Mouse (Mus musculus): ENCODE results near the gene Foxd1. TPM values are rescaled to one million over a fixed set of nuclear protein-coding genes. Genes with fewer than 3 reads are reported as not detected.

The Foxd1 gene
- polyA plus RNA-seq (2012; rRNA removed) (0.89 and 1.0 TPM in 2 replicates), polyA plus RNA-seq (2014; fragmentation: Nextera tagmentation; extraction: Ambion mirVana) (0.32 and 0.46 TPM in 2 replicates)

DNA sequence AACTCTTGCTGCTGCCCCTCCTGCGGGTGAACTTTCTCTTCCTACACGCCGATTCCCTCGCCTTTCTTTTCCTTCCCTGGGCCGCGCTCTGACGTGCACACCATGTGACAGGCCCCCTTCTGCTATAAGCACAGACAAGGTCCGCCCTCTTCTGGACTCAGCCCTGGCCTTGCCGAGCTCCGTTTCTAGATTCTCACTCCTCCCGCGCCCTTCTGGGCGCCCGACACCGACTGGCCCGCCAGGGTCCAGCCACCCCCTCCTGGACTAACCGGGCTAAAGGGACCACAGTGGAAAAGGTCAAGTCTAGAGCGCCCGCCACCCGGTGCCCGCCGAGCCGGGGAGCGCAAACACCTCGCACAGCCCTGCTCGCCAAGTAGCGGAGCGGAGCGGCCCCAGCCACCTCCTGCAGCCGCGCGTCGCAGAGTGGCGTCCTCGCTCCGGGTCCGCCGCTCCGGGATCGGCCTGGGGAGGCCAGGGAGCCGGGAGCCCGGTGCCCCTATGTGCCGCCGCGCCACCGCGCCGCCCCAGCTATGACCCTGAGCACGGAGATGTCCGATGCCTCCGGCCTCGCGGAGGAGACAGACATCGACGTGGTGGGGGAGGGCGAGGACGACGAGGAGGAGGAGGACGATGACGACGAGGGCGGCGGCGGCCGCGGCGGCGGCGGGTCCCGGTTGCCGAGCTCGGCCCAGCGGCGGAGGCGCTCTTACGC lies at the start of gene Foxd1:
TSS of gene Foxd1 (plus strand) at position 153 of the 712 bp plus-strand sequence.
- H3K9ac ChIP-seq (ENCODE audit: low read depth, low read length, severe bottlenecking): peak within 1 kb of the TSS; percentile 45
- no peaks in the 10 kb centered on the region for H3K9me3 ChIP-seq (ENCODE audit: control insufficient read depth, low read length)
- H3K36me3 ChIP-seq (ENCODE audit: control insufficient read depth, insufficient read depth, low read length): no peaks in the 10 kb centered on the region
- under 1% methylated on average over 29 of the region's 76 CpGs for WGBS
- no peak for TF ChIP-seq POLR2A (IDR thresholded peaks at IDR 0.05; ENCODE audit: borderline replicate concordance, extremely low read depth, insufficient read depth, insufficient read length)
- H3K4me1 ChIP-seq (ENCODE audit: control insufficient read depth, insufficient read depth, low read length): peaks cover 5% of the 10 kb centered on the region; the same call in 1 of the 2 replicates
- DNase-seq (ENCODE audit: low spot score) (no peak), ATAC-seq (ENCODE audit: low FRiP score, low read depth) (peak; percentile 88)
- peak within 1 kb of the TSS; percentile 46 for H3K4me3 ChIP-seq (replicated peaks; ENCODE audit: low read length)
- peak within 1 kb of the TSS; percentile 80 for H3K4me2 ChIP-seq (replicated peaks; ENCODE audit: low read depth, low read length, severe bottlenecking)
- H3K27me3 ChIP-seq (ENCODE audit: control insufficient read depth, insufficient read depth, low read length): peaks cover 86% of the 10 kb centered on the region
- H3K27ac ChIP-seq (replicated peaks; ENCODE audit: low read depth, low read length): no peak within 1 kb of the TSS

GRCm38 (mm10) chr13:98305257-98305656 lies 48.8 kb upstream of the Foxd1 start:
- ATAC-seq (ENCODE audit: low FRiP score, low read depth) (no peak), DNase-seq (ENCODE audit: low spot score) (no peak)
- Histone ChIP-seq H3K4me3 (replicated peaks; ENCODE audit: low read length) (no peak overlapping the region), H3K36me3 (ENCODE audit: control insufficient read depth, insufficient read depth, low read length) (peaks cover 27% of the 10 kb centered on the region), H3K9ac (ENCODE audit: low read depth, low read length, severe bottlenecking) (no peak overlapping the region), H3K4me2 (replicated peaks; ENCODE audit: low read depth, low read length, severe bottlenecking) (no peak overlapping the region), H3K9me3 (ENCODE audit: control insufficient read depth, low read length) (no peaks in the 10 kb centered on the region), H3K27ac (replicated peaks; ENCODE audit: low read depth, low read length) (no peak overlapping the region), H3K4me1 (ENCODE audit: control insufficient read depth, insufficient read depth, low read length) (no peaks in the 10 kb centered on the region), H3K27me3 (ENCODE audit: control insufficient read depth, insufficient read depth, low read length) (no peaks in the 10 kb centered on the region)
- WGBS: 90% methylated on average over 9 of the region's 9 CpGs
- no peak for TF ChIP-seq POLR2A (IDR thresholded peaks at IDR 0.05; ENCODE audit: borderline replicate concordance, extremely low read depth, insufficient read depth, insufficient read length)

- H3K9me3 ChIP-seq (ENCODE audit: control insufficient read depth, low read length): no peaks in the 10 kb centered on the region
- DNase-seq (ENCODE audit: low spot score) (no peak), ATAC-seq (ENCODE audit: low FRiP score, low read depth) (no peak)
- H3K4me3 ChIP-seq (replicated peaks; ENCODE audit: low read length): no peak overlapping the region
- TF ChIP-seq POLR2A (IDR thresholded peaks at IDR 0.05; ENCODE audit: borderline replicate concordance, extremely low read depth, insufficient read depth, insufficient read length): no peak
- H3K4me2 ChIP-seq (replicated peaks; ENCODE audit: low read depth, low read length, severe bottlenecking): no peak overlapping the region
- H3K36me3 ChIP-seq (ENCODE audit: control insufficient read depth, insufficient read depth, low read length): peaks cover 38% of the 10 kb centered on the region
- no peaks in the 10 kb centered on the region for H3K27me3 ChIP-seq (ENCODE audit: control insufficient read depth, insufficient read depth, low read length)
- H3K4me1 ChIP-seq (ENCODE audit: control insufficient read depth, insufficient read depth, low read length): no peaks in the 10 kb centered on the region
- H3K27ac ChIP-seq (replicated peaks; ENCODE audit: low read depth, low read length): no peak overlapping the region
- H3K9ac ChIP-seq (ENCODE audit: low read depth, low read length, severe bottlenecking): no peak overlapping the region
- 51% methylated on average over 5 of the region's 5 CpGs for WGBS
Observed at GRCm38 (mm10) chr13:98306393-98306792, 47.6 kb upstream of the Foxd1 start.

DNA sequence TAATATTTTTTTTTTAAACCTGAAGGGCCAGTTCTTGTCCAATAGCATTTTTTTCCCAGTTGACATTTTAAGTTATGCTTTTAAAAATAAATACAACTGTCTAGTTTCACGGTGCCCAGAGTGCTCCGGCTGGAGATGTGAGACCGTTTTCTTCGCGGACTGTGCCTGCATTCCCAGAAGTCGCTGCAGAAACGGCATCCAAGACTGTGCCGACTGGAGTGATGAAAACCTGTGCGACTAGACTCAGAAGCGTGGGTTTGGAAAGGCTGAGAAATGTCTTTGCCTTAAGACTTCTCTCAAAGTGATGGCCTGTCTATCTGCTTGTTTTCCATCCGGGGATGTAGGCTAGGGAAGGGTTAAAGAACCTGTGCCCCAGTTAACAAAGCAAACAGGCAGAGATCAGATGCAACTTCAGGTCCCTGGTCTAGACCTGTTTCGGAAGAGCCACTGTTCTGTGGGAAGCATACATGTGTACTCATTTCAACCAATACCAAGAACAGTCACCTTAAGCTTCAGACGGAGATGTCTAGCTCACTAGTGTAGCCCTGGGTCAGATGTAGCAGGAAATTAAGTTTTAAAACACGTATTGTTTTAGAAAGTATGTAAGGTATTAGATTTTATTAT lies 47.1 kb upstream of the Foxd1 start:
- Histone ChIP-seq H3K27me3 (ENCODE audit: control insufficient read depth, insufficient read depth, low read length) (no peaks in the 10 kb centered on the region), H3K36me3 (ENCODE audit: control insufficient read depth, insufficient read depth, low read length) (peaks cover 44% of the 10 kb centered on the region), H3K27ac (replicated peaks; ENCODE audit: low read depth, low read length) (no peak overlapping the region), H3K4me3 (replicated peaks; ENCODE audit: low read length) (no peak overlapping the region), H3K9me3 (ENCODE audit: control insufficient read depth, low read length) (no peaks in the 10 kb centered on the region), H3K9ac (ENCODE audit: low read depth, low read length, severe bottlenecking) (no peak overlapping the region), H3K4me1 (ENCODE audit: control insufficient read depth, insufficient read depth, low read length) (no peaks in the 10 kb centered on the region; the same call in 1 of the 2 replicates), H3K4me2 (replicated peaks; ENCODE audit: low read depth, low read length, severe bottlenecking) (no peak overlapping the region)
- DNase-seq (ENCODE audit: low spot score) (no peak), ATAC-seq (ENCODE audit: low FRiP score, low read depth) (no peak)
- no peak for TF ChIP-seq POLR2A (IDR thresholded peaks at IDR 0.05; ENCODE audit: borderline replicate concordance, extremely low read depth, insufficient read depth, insufficient read length)
- 46% methylated on average over 14 of the region's 14 CpGs for WGBS

GRCm38 (mm10) chr13:98308004-98308403 lies 46.0 kb upstream of the Foxd1 start:
- H3K4me3 ChIP-seq (replicated peaks; ENCODE audit: low read length): no peak overlapping the region
- DNase-seq (ENCODE audit: low spot score) (no peak), ATAC-seq (ENCODE audit: low FRiP score, low read depth) (no peak)
- no peaks in the 10 kb centered on the region for H3K9me3 ChIP-seq (ENCODE audit: control insufficient read depth, low read length)
- no peaks in the 10 kb centered on the region; the same call in 1 of the 2 replicates for H3K4me1 ChIP-seq (ENCODE audit: control insufficient read depth, insufficient read depth, low read length)
- H3K4me2 ChIP-seq (replicated peaks; ENCODE audit: low read depth, low read length, severe bottlenecking): no peak overlapping the region
- no peaks in the 10 kb centered on the region for H3K27me3 ChIP-seq (ENCODE audit: control insufficient read depth, insufficient read depth, low read length)
- peaks cover 53% of the 10 kb centered on the region for H3K36me3 ChIP-seq (ENCODE audit: control insufficient read depth, insufficient read depth, low read length)
- no peak overlapping the region for H3K9ac ChIP-seq (ENCODE audit: low read depth, low read length, severe bottlenecking)
- no peak overlapping the region for H3K27ac ChIP-seq (replicated peaks; ENCODE audit: low read depth, low read length)
- no peak for TF ChIP-seq POLR2A (IDR thresholded peaks at IDR 0.05; ENCODE audit: borderline replicate concordance, extremely low read depth, insufficient read depth, insufficient read length)
- WGBS: 83% methylated on average over 5 of the region's 5 CpGs
